Mouse (Mus musculus) heart, embryonic 11.5 days (tissue): Measurements from ENCODE around the gene Scgb1b30. TPM values are rescaled to one million over a fixed set of nuclear protein-coding genes. Genes with fewer than 3 reads are reported as not detected.

Experiments used
- ATAC-seq: fragments of 200-750 bp; cut with Nextera tagmentation; replicated peaks from 2 replicates; pipeline ENCODE4 v1.8.0; 2017; ENCODE audit warnings: moderate library complexity; ENCODE audit not compliant: insufficient number of reproducible peaks, low FRiP score, low TSS enrichment
- H3K27ac ChIP-seq: fragments of 300-500 bp; sonication (generic); 2 replicates; pipeline ENCODE4 v1.5.1; 2014; ENCODE audit warnings: mild to moderate bottlenecking, low read depth, low read length
- H3K27me3 ChIP-seq: fragments of 300-500 bp; sonication (generic); 2 replicates; pipeline ENCODE4 v1.6.1; 2014; ENCODE audit warnings: mild to moderate bottlenecking, low read length, mixed read lengths; ENCODE audit not compliant: control insufficient read depth, insufficient read depth
- H3K36me3 ChIP-seq: fragments of 300-500 bp; sonication (generic); 2 replicates; pipeline ENCODE4 v1.6.1; 2014; ENCODE audit warnings: mild to moderate bottlenecking, low read length, moderate library complexity, mixed read lengths; ENCODE audit not compliant: control insufficient read depth, insufficient read depth
- H3K4me1 ChIP-seq: fragments of 300-500 bp; sonication (generic); 2 replicates; pipeline ENCODE4 v1.6.1; 2014; ENCODE audit warnings: low read length; ENCODE audit not compliant: control insufficient read depth, insufficient read depth
- H3K4me2 ChIP-seq: fragments of 300-500 bp; sonication (generic); 2 replicates; pipeline ENCODE4 v1.6.1; 2014; ENCODE audit warnings: mild to moderate bottlenecking, moderate library complexity
- H3K4me3 ChIP-seq: fragments of 300-500 bp; sonication (generic); 2 replicates; pipeline ENCODE4 v1.5.1; 2014; ENCODE audit warnings: low read depth, low read length
- H3K9ac ChIP-seq: fragments of 300-500 bp; sonication (generic); 2 replicates; pipeline ENCODE4 v1.6.1; 2014; ENCODE audit warnings: mild to moderate bottlenecking, low read depth, low read length, moderate library complexity
- H3K9me3 ChIP-seq: fragments of 300-500 bp; sonication (generic); replicated peaks from 2 replicates; pipeline ENCODE4 v1.6.1; 2016; ENCODE audit warnings: low read length; ENCODE audit not compliant: control insufficient read depth
- WGBS: fragments of 180-500 bp; shearing (Covaris S2); extraction: QIAGEN DNeasy Blood & Tissue Kit; methylation state at CpG from one replicate; pipeline ENCODE4 v1.1.7; 2014; ENCODE audit not compliant: insufficient replicate concordance; 5-methylcytosine and 5-hydroxymethylcytosine counted together
- polyA plus RNA-seq: library from polyadenylated mRNA; unstranded; fragments of >200 nt; fragmentation: Nextera tagmentation; extraction: Ambion mirVana; gene quantifications from 2 replicates; pipeline ENCODE4 v1.2.1, GENCODE M21; 2014

The Scgb1b30 gene
- polyA plus RNA-seq, 1 experiment from 2014 or later, result not detected

- H3K9ac ChIP-seq, result no peak overlapping the region
- peak overlapping the region; percentile 41; the same call in 1 of the 2 replicates for H3K27ac ChIP-seq
- WGBS, result 82% methylated on average over 3 of the region's 3 CpGs
- H3K4me2 ChIP-seq, result no peak overlapping the region
- ATAC-seq, result no peak
- H3K27me3 ChIP-seq, result no peaks in the 10 kb centered on the region
- H3K9me3 ChIP-seq, result peaks cover 5% of the 10 kb centered on the region; the same call in 1 of the 2 replicates
- peaks cover 11% of the 10 kb centered on the region for H3K36me3 ChIP-seq
- H3K4me1 ChIP-seq, result no peaks in the 10 kb centered on the region
- no peak overlapping the region for H3K4me3 ChIP-seq
Observed at GRCm38 (mm10) chr7:34126291-34126690, 31.1 kb downstream of the Scgb1b30 start.

- Histone ChIP-seq H3K9ac (no peak overlapping the region), H3K36me3 (peaks cover 4% of the 10 kb centered on the region; the same call in 1 of the 2 replicates), H3K27me3 (no peaks in the 10 kb centered on the region), H3K4me2 (peak overlapping the region; percentile 73), H3K4me1 (peaks cover 9% of the 10 kb centered on the region), H3K4me3 (no peak overlapping the region), H3K9me3 (peaks cover 5% of the 10 kb centered on the region; the same call in 1 of the 2 replicates), H3K27ac (no peak overlapping the region)
- ATAC-seq, result no peak
- WGBS, result 61% methylated on average over 3 of the region's 3 CpGs
Observed at GRCm38 (mm10) chr7:34131118-34131517, 35.9 kb downstream of the Scgb1b30 start.

- Histone ChIP-seq H3K27ac (peak overlapping the region; percentile 83), H3K4me1 (peaks cover 9% of the 10 kb centered on the region), H3K4me3 (peak overlapping the region; percentile 90), H3K36me3 (peaks cover under 1% of the 10 kb centered on the region; the same call in 1 of the 2 replicates), H3K9ac (peak overlapping the region; percentile 95), H3K9me3 (peaks cover 5% of the 10 kb centered on the region; the same call in 1 of the 2 replicates), H3K4me2 (peak overlapping the region; percentile 73), H3K27me3 (no peaks in the 10 kb centered on the region)
- 4% methylated on average over 3 of the region's 3 CpGs for WGBS
- no peak for ATAC-seq
Observed at GRCm38 (mm10) chr7:34131959-34132354, 36.7 kb downstream of the Scgb1b30 start.

GRCm38 (mm10) chr7:34132355-34133079 is 37.3 kb downstream of the Scgb1b30 start:
- under 1% methylated on average over 76 of the region's 116 CpGs for WGBS
- H3K9me3 ChIP-seq, result no peaks in the 10 kb centered on the region

GRCm38 (mm10) chr7:34133117-34133762 is 38.0 kb downstream of the Scgb1b30 start, which contains the start of gene Wtip:
Wtip (minus strand) TSS chr7:34133268.
- Histone ChIP-seq H3K4me2 (peak within 1 kb of the TSS; percentile 73), H3K4me1 (peaks cover 9% of the 10 kb centered on the region), H3K9me3 (no peaks in the 10 kb centered on the region), H3K9ac (peak within 1 kb of the TSS; percentile 95), H3K4me3 (peak within 1 kb of the TSS; percentile 90), H3K36me3 (no peaks in the 10 kb centered on the region), H3K27ac (peak within 1 kb of the TSS; percentile 83), H3K27me3 (no peaks in the 10 kb centered on the region)
- peak; percentile 83 for ATAC-seq
- WGBS, result 2% methylated on average over 45 of the region's 65 CpGs

More at GRCm38 (mm10) chr7:34132355-34133079, 37.3 kb downstream of the Scgb1b30 start:
- no peaks in the 10 kb centered on the region for H3K27me3 ChIP-seq
- peak overlapping the region; percentile 90 for H3K4me3 ChIP-seq
- peaks cover 9% of the 10 kb centered on the region for H3K4me1 ChIP-seq
- no peaks in the 10 kb centered on the region for H3K36me3 ChIP-seq
- peak; percentile 68 for ATAC-seq
- peak overlapping the region; percentile 73 for H3K4me2 ChIP-seq
- peak overlapping the region; percentile 83 for H3K27ac ChIP-seq
- peak overlapping the region; percentile 95 for H3K9ac ChIP-seq

GRCm38 (mm10) chr7:34134336-34134735 is 39.1 kb downstream of the Scgb1b30 start:
- Histone ChIP-seq H3K36me3 (no peaks in the 10 kb centered on the region), H3K27ac (no peak overlapping the region), H3K9ac (no peak overlapping the region), H3K9me3 (no peaks in the 10 kb centered on the region), H3K4me2 (peak overlapping the region; percentile 6; the same call in 1 of the 2 replicates), H3K27me3 (no peaks in the 10 kb centered on the region), H3K4me3 (no peak overlapping the region), H3K4me1 (peaks cover 9% of the 10 kb centered on the region)
- no peak for ATAC-seq
- 89% methylated on average over 2 of the region's 2 CpGs for WGBS

GRCm38 (mm10) chr7:34139493-34139892 is 44.3 kb downstream of the Scgb1b30 start:
- ATAC-seq, result no peak
- no peak overlapping the region for H3K4me3 ChIP-seq
- WGBS, result 86% methylated on average over 6 of the region's 6 CpGs
- H3K9me3 ChIP-seq, result no peaks in the 10 kb centered on the region
- H3K9ac ChIP-seq, result no peak overlapping the region
- no peak overlapping the region for H3K4me2 ChIP-seq
- H3K36me3 ChIP-seq, result peaks cover 37% of the 10 kb centered on the region
- H3K4me1 ChIP-seq, result no peaks in the 10 kb centered on the region
- no peaks in the 10 kb centered on the region for H3K27me3 ChIP-seq
- no peak overlapping the region for H3K27ac ChIP-seq

- Histone ChIP-seq H3K4me3 (no peak overlapping the region), H3K9me3 (no peaks in the 10 kb centered on the region), H3K36me3 (peaks cover 47% of the 10 kb centered on the region), H3K4me1 (no peaks in the 10 kb centered on the region), H3K9ac (no peak overlapping the region), H3K27ac (no peak overlapping the region), H3K4me2 (no peak overlapping the region), H3K27me3 (no peaks in the 10 kb centered on the region)
- WGBS, result 95% methylated on average over 13 of the region's 13 CpGs
- ATAC-seq, result no peak
Observed at GRCm38 (mm10) chr7:34141123-34141522, 45.9 kb downstream of the Scgb1b30 start.
